2 mouse cellular contexts compared by ENCODE assay signal in the genomic region with DNA sequence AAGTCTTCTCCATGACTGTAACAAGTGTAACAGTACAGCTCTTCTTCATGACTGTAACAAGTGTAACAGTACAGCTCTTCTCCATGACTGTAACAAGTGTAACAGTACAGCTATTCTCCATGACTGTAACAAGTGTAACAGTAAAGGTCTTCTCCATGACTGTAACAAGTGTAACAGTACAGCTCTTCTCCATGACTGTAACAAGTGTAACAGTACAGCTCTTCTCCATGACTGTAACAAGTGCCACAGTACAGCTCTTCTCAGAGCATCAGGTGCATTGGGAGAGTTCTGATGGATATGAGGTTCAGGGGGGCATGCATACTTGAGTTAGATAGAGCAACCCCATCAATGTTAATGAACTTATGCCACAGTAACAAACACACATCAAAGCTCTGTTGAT. TPM values are rescaled to one million over a fixed set of nuclear protein-coding genes. Genes with fewer than 3 reads are reported as not detected.
"Had no signal": no experiment of that assay in that cellular context is flagged by ENCODE, and none has a peak within 500 bp of the region (broad histone marks: within the 10 kb centered on the region; RNA-seq: fewer than 3 reads in every experiment).

No protein-coding gene starts in this region.

RNA-seq across cellular contexts. Expression of a gene that starts 22.4 kb away (rescaled TPM):
- total RNA-seq: granulocyte monocyte progenitor cell, adult 5-6 weeks; hematopoietic stem cell, adult 5-6 weeks had no signal
